Mouse (Mus musculus): ENCODE results near the gene Gm973. TPM values are rescaled to one million over a fixed set of nuclear protein-coding genes. Genes with fewer than 3 reads are reported as not detected.

The Gm973 gene
- polyA plus RNA-seq, 1 experiment: 1.2 TPM

DNA sequence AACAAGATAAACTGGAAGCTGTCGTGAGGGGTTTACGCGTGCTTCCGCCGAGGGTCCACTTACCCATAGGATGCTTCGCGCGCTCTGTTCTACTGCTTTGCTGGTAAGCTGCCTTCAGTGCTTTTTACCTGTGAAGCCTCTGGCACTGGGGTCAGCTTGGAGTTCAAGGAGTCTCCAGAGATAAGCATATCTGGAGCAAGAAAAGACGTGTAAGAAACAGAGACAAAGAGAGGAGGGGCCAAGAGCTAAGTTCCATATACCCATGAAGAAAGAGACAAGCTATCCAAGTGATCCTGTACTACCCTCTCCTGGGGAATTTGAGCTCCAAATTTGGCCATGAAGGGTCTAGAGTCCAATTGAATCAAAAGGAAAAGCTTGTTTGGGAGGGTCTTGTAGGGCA is 24.5 kb upstream of the Gm973 start:
- DNase-seq (ENCODE audit: low read depth): no peak

DNA sequence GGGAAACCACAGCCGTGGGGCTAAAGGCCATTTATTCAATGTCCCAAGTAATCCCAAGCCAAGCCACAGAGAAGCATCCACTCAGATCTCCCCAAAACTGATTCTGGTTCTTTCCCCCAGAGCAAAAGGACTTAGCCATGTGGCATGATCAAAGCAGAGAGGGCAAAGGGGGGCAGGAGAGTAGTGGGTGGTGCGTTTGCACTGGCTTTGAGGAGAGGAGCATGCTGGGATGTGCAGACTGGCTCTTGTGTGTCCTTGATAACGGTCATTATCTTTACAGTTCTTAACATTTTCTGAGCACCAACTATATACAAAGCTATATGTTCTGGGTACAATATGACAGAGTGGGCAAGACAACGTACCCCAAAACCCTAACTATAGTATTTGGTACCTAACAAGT is 23.6 kb upstream of the Gm973 start:
- no peak for DNase-seq (ENCODE audit: low read depth)

DNA sequence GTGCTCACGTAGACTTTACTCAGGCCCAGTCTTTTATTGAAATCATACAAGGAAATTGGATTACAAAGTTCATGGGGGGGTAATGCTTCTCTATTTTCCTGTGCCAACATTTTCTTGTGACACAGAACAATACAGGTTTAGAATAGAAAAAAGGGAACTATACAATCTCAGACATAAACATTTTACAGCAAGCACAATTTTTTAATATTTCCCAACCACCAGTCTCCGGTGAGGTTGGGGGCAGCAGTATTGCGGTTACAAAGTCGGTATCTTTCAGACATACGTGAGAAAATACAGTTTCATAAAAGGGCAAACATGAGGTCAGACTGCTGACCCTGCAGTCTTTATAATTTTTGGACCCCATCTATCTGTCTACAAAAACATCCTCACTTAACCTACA is 20.1 kb upstream of the Gm973 start:
- DNase-seq (ENCODE audit: low read depth): no peak

DNA sequence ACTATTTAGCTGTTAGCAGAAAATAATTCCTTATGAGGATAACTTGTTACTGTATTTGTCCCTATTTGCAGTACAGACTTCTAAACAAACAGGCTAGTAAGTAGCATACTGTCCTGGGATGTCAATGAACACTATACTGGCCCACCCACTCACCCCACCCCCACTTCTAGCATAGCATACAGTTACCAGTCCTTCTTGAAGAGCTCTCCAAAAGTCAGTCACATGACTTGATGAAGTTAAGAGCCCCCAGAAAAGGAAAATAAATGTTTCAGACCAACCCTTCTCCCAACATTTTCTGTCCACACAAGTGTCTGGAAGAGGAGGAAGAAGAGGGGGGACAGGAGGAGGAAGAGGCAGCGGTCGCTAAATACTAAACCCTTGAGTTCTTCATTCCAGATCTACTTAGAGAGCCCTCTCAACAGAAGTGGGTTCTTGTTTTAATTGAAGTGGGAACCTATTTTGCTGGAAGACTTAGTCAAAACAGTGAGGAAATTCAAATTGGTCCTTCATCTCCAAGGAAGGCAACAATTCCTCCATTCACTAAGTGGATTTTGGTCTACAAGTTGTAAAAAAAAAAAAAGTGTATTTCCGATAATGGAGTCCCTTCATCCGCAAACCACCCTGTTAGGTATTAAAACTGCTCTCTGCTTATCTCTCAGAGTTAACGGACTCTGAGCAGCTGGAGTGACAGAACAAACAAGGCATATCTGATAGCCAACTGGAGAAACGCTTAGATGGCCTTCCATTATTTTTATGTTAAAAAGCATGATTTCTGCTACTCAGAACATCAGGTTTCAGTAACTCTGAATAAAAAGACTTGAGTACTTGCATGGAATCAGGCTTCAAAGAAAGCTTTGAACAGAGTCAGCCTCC is 18.1 kb upstream of the Gm973 start:
- no peak for DNase-seq (ENCODE audit: low read depth)

DNA sequence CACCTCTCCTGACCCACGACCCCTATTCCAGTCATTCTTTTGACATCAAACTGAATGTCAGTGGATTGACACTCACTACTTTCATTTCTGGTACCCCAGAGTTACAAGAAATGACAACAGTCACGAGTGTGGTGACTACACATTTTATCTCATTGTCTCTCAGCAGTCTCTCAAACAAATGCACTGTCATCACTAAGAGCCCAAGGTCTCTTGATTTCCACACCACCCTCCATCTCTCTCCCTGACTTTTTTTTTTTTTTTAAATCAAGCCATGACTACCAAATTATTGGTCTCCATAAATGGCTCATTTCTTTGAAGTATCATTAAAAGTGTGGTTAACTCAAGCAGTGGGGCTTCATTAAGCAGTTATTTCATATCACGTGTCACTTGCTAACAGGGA is 16.7 kb upstream of the Gm973 start:
- no peak for DNase-seq (ENCODE audit: low read depth)

DNA sequence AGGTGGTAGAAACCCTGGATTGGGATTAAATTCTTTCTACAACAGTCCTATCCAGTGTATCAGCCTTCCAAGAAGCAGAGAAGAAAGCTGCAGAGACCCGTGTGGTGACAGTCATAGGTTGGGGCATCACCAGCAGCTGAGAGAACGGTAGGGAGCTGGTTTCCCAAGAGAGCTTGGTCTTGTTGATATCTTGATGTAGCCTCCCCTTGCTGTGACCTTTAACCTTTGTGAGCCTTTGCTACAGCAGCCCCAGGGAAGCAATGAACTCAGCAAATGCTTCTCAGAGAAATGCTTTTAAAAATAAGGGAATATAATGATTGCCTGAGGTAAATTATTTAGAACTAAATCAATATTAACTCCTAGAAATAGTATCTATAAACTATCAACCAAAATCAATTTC is 13.7 kb upstream of the Gm973 start:
- no peak for DNase-seq (ENCODE audit: low read depth)

DNA sequence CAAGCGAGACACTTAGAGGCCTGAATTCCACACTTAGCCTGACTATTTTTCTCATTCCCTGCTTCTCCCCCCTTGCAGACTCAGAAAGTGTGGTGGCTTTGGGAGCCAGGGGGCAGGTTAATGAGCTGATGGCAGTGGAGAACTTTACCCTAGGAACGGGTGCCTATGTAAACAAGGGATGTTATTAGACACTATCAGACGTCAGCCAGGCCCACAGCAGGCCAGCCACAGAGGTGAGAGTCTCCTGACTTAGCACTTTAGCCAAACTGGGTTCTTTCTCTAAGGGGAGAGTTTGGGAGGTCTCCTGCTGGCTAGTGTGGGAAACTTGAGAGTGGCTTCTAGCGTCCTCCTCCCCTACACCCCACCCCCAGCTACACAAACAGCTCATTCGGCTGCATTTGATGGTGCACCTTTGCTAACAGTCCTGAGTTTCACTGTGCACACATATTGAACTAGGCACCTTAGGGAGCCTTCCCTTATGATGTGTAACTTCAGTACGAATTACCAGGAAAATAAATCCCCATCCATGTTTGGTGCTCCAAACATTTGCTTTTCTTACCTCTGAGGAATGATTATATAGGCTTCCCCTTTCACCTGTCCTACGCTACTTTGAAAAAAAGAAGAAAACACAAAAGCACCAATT is 12.3 kb upstream of the Gm973 start:
- DNase-seq (ENCODE audit: low read depth): no peak

DNA sequence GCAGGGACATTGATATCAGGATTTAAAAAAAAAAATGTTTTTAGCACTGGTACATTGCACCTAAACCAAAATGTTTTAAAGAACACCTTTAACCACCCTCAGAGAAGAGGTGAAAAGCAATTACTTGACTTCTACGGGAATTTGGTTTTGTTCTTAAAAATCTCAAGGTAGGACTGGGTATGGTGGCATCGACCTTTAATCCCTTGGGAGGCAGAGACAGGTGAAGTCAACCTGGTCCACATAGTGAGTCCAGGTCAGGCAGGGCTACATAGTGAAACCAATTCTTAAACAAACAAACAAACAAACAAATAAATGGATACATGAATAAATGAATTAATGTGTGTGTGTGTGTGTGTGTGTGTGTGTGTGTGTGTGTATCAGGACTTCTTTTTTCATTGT is 11.8 kb upstream of the Gm973 start:
- no peak for DNase-seq (ENCODE audit: low read depth)

DNA sequence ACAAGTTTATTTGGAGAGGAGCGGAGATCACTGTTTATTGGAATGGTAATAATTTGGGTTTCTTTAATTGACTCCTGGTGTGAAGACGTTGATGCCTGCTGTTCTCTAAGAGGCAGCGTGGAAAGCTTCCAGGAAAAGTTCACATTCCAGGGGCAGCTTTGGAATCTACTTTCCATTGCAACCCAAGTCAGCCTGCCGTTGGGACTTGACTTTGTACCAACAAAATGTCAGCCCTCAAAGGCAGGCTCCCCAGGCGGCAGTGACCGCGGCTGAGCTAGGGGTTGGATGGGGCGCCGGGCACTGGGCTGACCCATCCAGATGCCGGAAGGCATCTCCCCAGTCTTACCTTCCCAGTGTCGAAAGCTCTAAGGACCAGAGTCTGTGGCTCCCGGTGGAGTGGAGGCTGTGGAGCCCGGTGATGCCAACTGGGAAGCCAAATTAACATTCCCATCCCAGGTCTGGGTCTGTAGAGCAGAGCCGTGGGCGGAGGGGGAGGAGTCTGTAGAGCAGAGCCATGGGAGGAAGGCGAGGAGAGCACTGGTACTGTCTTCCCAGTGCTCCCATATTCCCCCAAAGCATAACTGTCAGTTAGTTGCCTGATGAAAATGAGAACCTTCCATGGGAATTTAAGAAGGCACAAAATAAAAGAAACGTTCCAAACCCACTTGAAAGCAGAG is 7.5 kb upstream of the Gm973 start:
- DNase-seq (ENCODE audit: low read depth): no peak

DNA sequence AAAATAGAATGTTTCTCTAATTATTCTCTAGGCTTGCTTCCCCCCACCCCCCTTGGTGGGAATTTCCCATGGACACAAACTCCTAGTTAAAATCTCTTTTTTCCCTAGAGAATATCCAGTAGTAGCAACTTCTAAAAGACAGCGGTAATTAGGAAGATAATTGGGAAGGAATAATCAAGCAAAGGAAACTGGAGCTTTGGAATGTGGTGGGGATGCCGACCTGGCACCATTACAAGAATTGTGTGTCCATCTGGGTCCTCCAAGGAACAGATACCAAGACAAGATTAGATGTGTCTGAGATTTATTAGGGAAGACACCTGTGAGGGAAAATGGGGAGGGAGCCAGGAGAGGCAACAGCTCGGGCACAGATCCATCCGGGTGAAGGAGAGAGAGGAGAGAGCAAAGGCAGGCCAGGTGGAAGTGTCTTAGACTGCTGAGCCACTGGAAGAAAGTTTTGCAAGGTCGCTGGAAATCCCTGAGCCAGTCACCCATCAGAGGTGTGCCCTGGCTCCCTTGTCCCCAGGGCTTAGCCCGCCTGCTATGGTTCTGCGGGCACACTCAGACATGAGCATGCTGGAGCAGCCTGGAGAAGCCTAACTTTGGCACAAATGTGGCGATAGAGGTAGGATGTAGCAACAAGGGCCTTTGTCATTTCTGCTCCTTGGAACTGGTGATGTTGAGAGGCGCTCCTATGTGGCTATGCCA is 4.3 kb upstream of the Gm973 start:
- DNase-seq (ENCODE audit: low read depth): peak; percentile 70

DNA sequence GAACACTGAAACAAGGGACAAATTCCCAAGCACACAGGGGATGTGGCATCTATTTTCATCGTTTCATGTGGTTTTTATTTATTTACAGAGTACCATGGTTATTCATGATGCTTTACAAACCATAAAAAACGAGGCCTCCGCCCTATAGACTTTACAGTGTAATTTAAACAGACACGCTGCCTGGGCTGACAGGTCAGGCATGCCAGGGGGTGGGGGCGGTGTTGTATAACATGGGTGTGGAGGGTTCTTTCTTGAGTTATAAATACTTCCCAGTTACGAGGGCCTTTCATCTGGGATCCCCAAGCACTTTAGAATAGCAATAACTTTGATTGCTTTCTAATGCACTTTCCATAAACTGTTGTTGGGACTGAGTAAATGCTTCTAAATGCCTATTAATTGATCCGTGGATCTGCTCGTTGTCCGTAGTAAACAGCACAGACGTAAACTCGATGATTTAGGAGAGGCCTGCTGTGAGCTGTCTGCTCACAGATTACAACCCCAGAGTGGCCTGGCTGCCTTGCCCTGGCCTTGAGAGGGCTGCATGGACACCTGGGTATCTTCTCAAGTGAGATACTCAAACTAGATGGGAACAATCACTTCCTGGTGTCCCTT is 4.3 kb downstream of the Gm973 start:
- DNase-seq (ENCODE audit: low read depth): no peak

DNA sequence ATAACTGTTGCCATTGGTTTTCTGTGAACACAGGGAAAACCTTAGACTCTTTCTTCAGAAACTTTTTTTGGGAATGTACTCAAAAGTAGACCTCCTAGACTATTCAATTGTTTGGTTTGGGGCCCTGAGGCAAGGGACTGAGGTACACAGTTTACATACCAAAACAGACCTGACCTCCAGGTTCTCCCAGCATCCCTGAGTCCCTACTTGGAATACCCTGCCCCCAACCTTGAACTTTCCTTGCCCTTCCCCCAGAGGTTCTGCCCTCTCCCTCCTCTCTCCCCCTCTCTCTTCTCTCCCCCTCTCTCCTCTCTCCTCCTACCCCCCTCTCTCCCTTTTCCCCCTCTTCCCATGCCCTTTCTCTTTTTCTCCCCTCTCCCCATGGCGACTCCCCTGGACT is 6.4 kb downstream of the Gm973 start:
- no peak for DNase-seq (ENCODE audit: low read depth)

DNA sequence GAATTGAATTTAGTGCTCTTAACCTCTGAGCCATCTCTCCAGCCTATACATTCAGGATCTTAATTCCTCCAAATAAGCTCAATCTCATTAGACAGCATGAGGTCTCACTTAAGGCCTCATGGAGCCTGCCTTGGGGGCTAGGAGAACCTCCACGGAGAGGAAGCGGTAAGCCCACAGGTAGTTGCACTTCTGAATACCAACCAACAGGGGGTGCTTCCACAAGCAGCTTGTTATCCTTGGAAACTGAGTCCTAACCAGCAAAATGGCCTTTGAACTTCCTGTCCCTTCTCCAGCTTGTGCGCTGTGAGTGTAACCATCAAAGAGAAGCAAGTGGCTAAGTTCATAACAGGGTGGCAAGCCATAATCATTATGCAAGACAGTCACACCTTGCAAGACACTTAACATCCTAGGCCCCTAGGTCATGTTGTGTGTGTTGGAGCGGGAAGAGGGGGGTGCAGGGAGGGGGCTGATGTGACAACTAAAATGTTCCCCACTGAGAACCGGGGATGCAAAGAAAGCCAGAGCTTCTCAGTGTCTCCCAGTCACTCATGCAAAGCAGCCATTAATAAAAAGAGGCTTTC is 7.4 kb downstream of the Gm973 start:
- DNase-seq (ENCODE audit: low read depth): no peak

DNA sequence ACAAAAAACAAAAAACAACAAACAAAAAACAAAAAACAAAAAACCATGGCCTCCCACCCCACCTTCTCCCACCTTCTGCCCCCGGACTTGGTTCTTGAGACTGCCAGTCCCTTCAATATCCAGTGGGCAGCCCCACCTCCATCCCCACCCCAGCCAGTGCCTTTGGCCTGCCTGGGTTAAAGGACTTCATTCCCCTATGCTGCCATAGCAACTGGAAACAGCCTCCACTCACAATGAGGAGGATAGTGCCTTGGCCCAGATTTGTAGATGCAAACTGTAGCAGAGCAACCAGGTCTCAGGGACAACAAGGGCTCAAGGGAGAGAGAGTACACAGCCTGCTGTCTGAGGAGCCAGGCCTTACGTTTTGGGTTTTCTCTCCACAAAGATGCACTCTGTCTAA is 8.0 kb downstream of the Gm973 start:
- DNase-seq (ENCODE audit: low read depth): no peak

DNA sequence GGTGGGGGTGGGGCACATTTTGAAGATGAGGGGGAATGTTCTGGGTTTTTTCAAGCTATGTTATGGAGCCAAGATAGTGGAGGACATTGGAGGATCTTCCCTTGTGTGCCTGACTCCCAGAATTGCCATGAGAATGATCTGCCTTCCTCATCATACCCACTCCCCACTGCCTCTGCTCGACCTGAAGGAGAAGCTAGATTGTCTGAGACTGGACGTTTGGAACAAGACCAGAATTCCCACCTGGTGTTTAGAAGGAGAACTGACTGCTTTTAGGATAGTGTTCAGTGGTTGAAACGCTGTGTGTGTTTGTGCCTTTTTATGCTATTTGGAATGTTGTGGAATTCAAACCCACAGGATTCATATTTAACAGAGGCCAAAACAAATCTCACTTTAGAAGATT is 8.7 kb downstream of the Gm973 start:
- DNase-seq (ENCODE audit: low read depth): no peak

DNA sequence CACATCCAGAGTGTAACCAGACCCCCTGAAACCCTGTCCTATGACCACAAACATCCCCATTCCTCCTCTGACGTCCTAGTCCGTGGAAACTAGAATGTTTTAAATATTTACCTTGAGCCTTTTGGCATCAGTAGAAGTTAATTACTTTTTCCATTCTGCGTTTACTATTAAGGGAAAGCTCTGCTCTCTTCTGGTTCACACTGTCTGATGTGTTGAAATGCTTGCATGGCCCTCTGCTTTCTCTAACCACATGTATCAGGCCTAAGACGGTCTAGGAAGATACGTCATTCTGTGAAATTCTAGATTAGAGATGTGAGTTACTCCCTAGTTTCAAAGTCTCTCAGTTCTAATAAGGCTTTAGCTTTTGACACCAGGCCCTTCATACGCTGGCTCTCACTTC is 11.2 kb downstream of the Gm973 start:
- DNase-seq (ENCODE audit: low read depth): no peak

DNA sequence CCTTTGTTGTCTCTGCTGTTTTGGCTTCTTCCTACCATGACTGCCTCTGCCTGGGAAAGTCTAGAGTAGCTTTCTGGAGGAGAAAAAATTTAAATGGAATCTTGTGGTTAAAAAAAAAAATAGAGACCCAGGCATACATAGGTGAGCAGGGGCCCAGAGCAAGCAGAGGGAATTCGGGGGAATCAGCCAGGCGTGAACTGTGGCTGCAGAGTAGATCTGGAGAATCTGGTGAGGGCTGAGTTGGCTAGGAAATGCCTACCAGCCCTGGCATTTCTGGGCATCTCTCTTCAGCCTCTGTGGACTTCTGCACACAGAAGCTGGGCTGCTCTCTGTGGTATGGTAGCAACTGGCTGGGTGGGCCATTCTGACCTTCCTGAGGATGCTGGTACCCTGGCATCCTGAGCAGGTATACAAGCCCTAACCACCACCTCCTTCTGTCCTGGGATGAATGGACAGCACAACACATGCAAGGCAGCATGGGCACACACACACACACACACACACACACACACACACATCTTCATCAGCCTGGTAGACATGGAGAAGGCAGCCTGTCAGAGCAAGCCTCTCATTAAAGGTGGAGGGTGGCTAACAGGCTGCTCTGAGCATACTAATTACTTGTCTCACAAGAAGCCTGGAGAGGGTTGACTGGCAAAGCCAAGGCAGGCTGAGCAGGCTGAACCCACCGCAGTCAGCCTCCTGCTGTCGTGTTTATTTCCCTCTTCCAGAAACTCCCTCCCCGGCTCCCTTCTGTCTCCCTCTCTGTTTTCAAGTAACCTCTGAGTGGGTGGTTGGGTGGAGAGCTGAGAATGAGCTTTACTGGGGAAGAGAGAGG is 19.1 kb downstream of the Gm973 start:
- DNase-seq (ENCODE audit: low read depth): no peak

DNA sequence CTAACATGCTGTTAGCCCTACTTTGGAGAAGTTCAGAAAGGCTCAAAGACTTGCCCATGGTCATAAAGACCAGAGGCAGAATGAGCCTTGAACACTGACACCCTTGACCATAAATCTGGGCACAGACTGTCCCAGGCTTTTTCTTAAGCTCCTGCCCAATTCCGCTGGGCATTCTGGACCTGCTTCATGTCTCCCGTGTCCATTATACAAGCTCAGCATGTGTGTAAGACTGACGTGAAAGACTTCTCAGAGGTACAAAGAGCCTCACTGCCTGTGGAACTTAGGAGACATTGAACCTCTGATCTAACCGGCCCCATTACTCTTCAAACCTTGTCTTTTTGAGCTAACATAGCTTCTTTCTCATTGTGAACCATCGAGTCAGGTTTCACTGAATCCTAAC is 22.3 kb downstream of the Gm973 start:
- no peak for DNase-seq (ENCODE audit: low read depth)

DNA sequence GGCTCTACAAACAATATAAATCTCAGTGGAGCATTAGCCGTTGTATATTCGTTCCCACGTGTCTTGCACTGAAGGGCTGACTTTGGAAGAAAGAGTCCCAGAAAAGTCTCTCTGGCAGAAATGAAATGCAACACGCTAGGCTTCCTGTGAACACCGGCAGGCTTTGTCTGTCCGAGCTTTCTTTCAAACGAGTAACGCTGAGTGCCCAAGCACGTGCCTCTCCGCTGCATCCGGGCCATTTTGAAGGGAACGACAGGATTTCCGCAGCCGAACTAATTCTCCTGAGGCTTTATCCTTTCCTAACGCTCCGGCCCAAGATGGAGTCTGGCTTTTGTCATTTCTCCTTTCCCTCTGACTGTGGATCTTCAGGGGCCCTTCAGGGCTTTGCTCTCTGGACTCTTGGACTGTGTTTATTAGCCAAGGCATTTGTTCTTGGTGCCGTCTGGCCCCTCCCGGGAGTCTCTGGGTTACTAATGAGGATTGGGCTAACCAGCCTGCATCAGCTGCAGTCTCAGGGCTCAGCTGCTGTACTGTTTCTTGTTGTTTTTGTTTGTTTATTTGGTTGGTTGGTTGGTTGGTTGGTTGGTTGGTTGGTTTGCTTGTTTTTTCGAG is 24.6 kb downstream of the Gm973 start:
- DNase-seq (ENCODE audit: low read depth): no peak
